Mouse (Mus musculus): ENCODE data around the gene Kcnip1. TPM values are rescaled to one million over a fixed set of nuclear protein-coding genes. Genes with fewer than 3 reads are reported as not detected.
A peak's percentile ranks its signal among the peaks of the same experiment; 100 is the strongest.

Kcnip1 gene
- under 1 TPM in 1 of 2 experiments, not detected in 1; 0.12 TPM for total RNA-seq (2021)
- long read RNA-seq, experiment 1 = 0 reads
- long read RNA-seq, experiment 2 = 0 reads

- DNase-seq (ENCODE audit: low spot score) = peak; percentile 75
These were observed at the start of gene Kcnip1 for GRCm38 (mm10) chr11:33992938-33993337. Gene Kcnip1, minus strand, starts transcription at chr11:33993152.

GRCm38 (mm10) chr11:34040061-34040460, 47.1 kb upstream of the Kcnip1 start:
- DNase-seq (ENCODE audit: low spot score) = no peak

- no peak for DNase-seq (ENCODE audit: low spot score)
These were observed 43.1 kb upstream of the Kcnip1 start for GRCm38 (mm10) chr11:34035909-34036658.

GRCm38 (mm10) chr11:34034794-34035193, 41.8 kb upstream of the Kcnip1 start:
- DNase-seq (ENCODE audit: low spot score) = no peak

- DNase-seq (ENCODE audit: low spot score) = peak; percentile 7
These were observed 41.1 kb upstream of the Kcnip1 start for GRCm38 (mm10) chr11:34034008-34034505.

- DNase-seq (ENCODE audit: low spot score) = peak; percentile 11
These were observed 38.3 kb upstream of the Kcnip1 start for GRCm38 (mm10) chr11:34031015-34031805.

GRCm38 (mm10) chr11:34029658-34030057, 36.7 kb upstream of the Kcnip1 start:
- DNase-seq (ENCODE audit: low spot score) = no peak

GRCm38 (mm10) chr11:34025091-34025490, 32.1 kb upstream of the Kcnip1 start:
- DNase-seq (ENCODE audit: low spot score) = no peak

GRCm38 (mm10) chr11:34012007-34012652, 19.2 kb upstream of the Kcnip1 start:
- DNase-seq (ENCODE audit: low spot score) = no peak

- peak; percentile 8 for DNase-seq (ENCODE audit: low spot score)
These were observed 17.9 kb upstream of the Kcnip1 start for GRCm38 (mm10) chr11:34010859-34011172.

- DNase-seq (ENCODE audit: low spot score) = no peak
These were observed 17.3 kb upstream of the Kcnip1 start for GRCm38 (mm10) chr11:34010133-34010858.

- DNase-seq (ENCODE audit: low spot score) = no peak
These were observed 16.6 kb upstream of the Kcnip1 start for GRCm38 (mm10) chr11:34009316-34010087.

GRCm38 (mm10) chr11:34008702-34009101, 15.8 kb upstream of the Kcnip1 start:
- peak; percentile 40 for DNase-seq (ENCODE audit: low spot score)

- no peak for DNase-seq (ENCODE audit: low spot score)
These were observed 15.3 kb upstream of the Kcnip1 start for GRCm38 (mm10) chr11:34008214-34008613.

- no peak for DNase-seq (ENCODE audit: low spot score)
These were observed 14.7 kb upstream of the Kcnip1 start for GRCm38 (mm10) chr11:34007616-34008015.

- DNase-seq (ENCODE audit: low spot score) = no peak
These were observed 9.6 kb upstream of the Kcnip1 start for GRCm38 (mm10) chr11:34002593-34002965.

- peak; percentile 39 for DNase-seq (ENCODE audit: low spot score)
These were observed 9.1 kb upstream of the Kcnip1 start for GRCm38 (mm10) chr11:34001938-34002592.

- no peak for DNase-seq (ENCODE audit: low spot score)
These were observed 7.5 kb upstream of the Kcnip1 start for GRCm38 (mm10) chr11:34000416-34000815.

- DNase-seq (ENCODE audit: low spot score) = no peak
These were observed 5.3 kb upstream of the Kcnip1 start for GRCm38 (mm10) chr11:33998244-33998643.

GRCm38 (mm10) chr11:33993496-33993895, 544 bp upstream of the Kcnip1 start:
- no peak for DNase-seq (ENCODE audit: low spot score)
